ENCODE assay signal across 8 mouse cellular contexts in the genomic region with DNA sequence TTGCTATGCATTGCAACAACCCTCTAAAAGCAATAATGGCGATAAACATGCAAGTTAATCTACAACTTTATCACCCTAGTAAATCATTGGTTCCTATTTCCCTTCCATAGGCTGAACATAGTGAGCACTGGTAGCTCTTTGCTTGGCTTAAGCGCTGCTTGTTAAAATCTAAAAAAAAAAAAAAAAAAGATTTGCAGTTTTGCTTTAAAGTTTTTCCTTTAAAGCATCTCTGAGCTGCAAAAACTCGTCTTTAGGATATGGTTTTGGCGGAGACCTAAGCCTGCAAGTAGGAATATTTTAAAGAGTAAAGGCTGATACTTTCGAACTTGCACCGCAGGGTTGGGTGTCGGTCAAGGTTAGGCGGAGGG. TPM values are rescaled to one million over a fixed set of nuclear protein-coding genes. Genes with fewer than 3 reads are reported as not detected.
A peak's percentile ranks its signal among the peaks of the same experiment; 100 is the strongest.
DNase-seq lines count a peak whose midpoint lies in the region; ATAC-seq and TF ChIP-seq lines count a peak whose summit lies in the region.

No protein-coding gene starts in this region.

- H3K36me3 ChIP-seq in kidney, postnatal 0 days (ENCODE audit: insufficient read depth, low read length): no peaks in the 10 kb centered on the region
- no peaks in the 10 kb centered on the region for H3K36me3 ChIP-seq in hindbrain, postnatal 0 days (ENCODE audit: insufficient read depth, low read length)
- no peaks in the 10 kb centered on the region for H3K36me3 ChIP-seq in midbrain, embryonic 16.5 days (ENCODE audit: control insufficient read depth, insufficient read depth, low read length)

- peak overlapping the region; percentile 33; the same call in 1 of the 2 replicates for H3K9ac ChIP-seq in kidney, postnatal 0 days (ENCODE audit: low read depth, low read length)
- 0 out of 2 replicates have a peak overlapping the region, but pooled peaks have one; percentile 75 for H3K9ac ChIP-seq in hindbrain, postnatal 0 days (replicated peaks; ENCODE audit: low read length)
- no peak overlapping the region for H3K9ac ChIP-seq in midbrain, embryonic 16.5 days (ENCODE audit: low read depth, low read length)

- H3K4me2 ChIP-seq in kidney, postnatal 0 days (ENCODE audit: low read length): peak overlapping the region; percentile 97
- peak overlapping the region; percentile 69 for H3K4me2 ChIP-seq in hindbrain, postnatal 0 days (ENCODE audit: low read depth, low read length)
- peak overlapping the region; percentile 48 for H3K4me2 ChIP-seq in midbrain, embryonic 16.5 days (ENCODE audit: low read length)

- no peaks in the 10 kb centered on the region for H3K9me3 ChIP-seq in kidney, postnatal 0 days (replicated peaks; ENCODE audit: low read length)
- no peaks in the 10 kb centered on the region for H3K9me3 ChIP-seq in hindbrain, postnatal 0 days (ENCODE audit: low read length)
- H3K9me3 ChIP-seq in midbrain, embryonic 16.5 days (replicated peaks; ENCODE audit: control insufficient read depth, low read length, poor library complexity, severe bottlenecking): no peaks in the 10 kb centered on the region

- peak overlapping the region; percentile 72 for H3K4me3 ChIP-seq in kidney, postnatal 0 days (replicated peaks; ENCODE audit: low read depth, low read length)
- peak overlapping the region; percentile 84 for H3K4me3 ChIP-seq in cortical plate, adult 2 months (ENCODE audit: insufficient read depth, low read length)
- peak overlapping the region; percentile 81 for H3K4me3 ChIP-seq in hindbrain, postnatal 0 days (ENCODE audit: low read length)
- H3K4me3 ChIP-seq in midbrain, embryonic 16.5 days (ENCODE audit: low read depth, low read length): peak overlapping the region; percentile 89

- WGBS in kidney, postnatal 0 days: 2% methylated on average over 8 of the region's 8 CpGs
- 10% methylated on average over 8 of the region's 8 CpGs for WGBS in hindbrain, postnatal 0 days
- 12% methylated on average over 8 of the region's 8 CpGs for WGBS in midbrain, embryonic 16.5 days

- ATAC-seq in kidney, postnatal 0 days (replicated peaks; ENCODE audit: low FRiP score, low read depth): no peak
- ATAC-seq in hindbrain, postnatal 0 days: no peak
- ATAC-seq in midbrain, embryonic 16.5 days: 0 out of 2 replicates have a peak, but pooled peaks have one; percentile 0

- peak; percentile 41 for DNase-seq in kidney, postnatal 0 days (ENCODE audit: low spot score)
- DNase-seq in kidney, adult 8-10 months: no peak
- no peak for DNase-seq in hindbrain, postnatal 0 days (ENCODE audit: low spot score)
- DNase-seq in cerebellum, postnatal 25 days: no peak
- no peak for DNase-seq in retina, embryonic 14.5 days (ENCODE audit: low spot score)
- DNase-seq in layer of hippocampus, postnatal 10 days (ENCODE audit: low spot score in 2 of 2): no peak

- no peaks in the 10 kb centered on the region for H3K4me1 ChIP-seq in kidney, postnatal 0 days (replicated peaks; ENCODE audit: insufficient read depth, low read length)
- H3K4me1 ChIP-seq in cortical plate, adult 2 months (ENCODE audit: control insufficient read depth, insufficient read depth, low read length): peaks cover 1% of the 10 kb centered on the region; the same call in 1 of the 2 replicates
- peaks cover 8% of the 10 kb centered on the region for H3K4me1 ChIP-seq in hindbrain, postnatal 0 days (ENCODE audit: insufficient read depth, low read length)
- peaks cover 12% of the 10 kb centered on the region for H3K4me1 ChIP-seq in midbrain, embryonic 16.5 days (ENCODE audit: control insufficient read depth, insufficient read depth, low read length)

- no peak for TF ChIP-seq CTCF in kidney, postnatal 0 days (IDR thresholded peaks at IDR 0.05; ENCODE audit: low read depth)
- no peak for TF ChIP-seq CTCF in cortical plate, adult 2 months (IDR thresholded peaks at IDR 0.05; ENCODE audit: extremely low read depth, insufficient read depth, low read length)
- no peak for TF ChIP-seq CTCF in hindbrain, postnatal 0 days (IDR thresholded peaks at IDR 0.05; ENCODE audit: low read depth)

- no peaks in the 10 kb centered on the region for H3K27me3 ChIP-seq in kidney, postnatal 0 days (ENCODE audit: insufficient read depth, low read length)
- no peaks in the 10 kb centered on the region for H3K27me3 ChIP-seq in hindbrain, postnatal 0 days (ENCODE audit: insufficient read depth, low read length)
- H3K27me3 ChIP-seq in midbrain, embryonic 16.5 days (ENCODE audit: control insufficient read depth, insufficient read depth, low read depth, low read length): no peaks in the 10 kb centered on the region

- H3K27ac ChIP-seq in kidney, postnatal 0 days: peak overlapping the region; percentile 90
- 0 out of 2 replicates have a peak overlapping the region, but pooled peaks have one; percentile 10 for H3K27ac ChIP-seq in cortical plate, adult 2 months (ENCODE audit: insufficient read depth, low read length)
- H3K27ac ChIP-seq in hindbrain, postnatal 0 days: peak overlapping the region; percentile 93; the same call in 1 of the 2 replicates
- H3K27ac ChIP-seq in midbrain, embryonic 16.5 days (ENCODE audit: low read length): peak overlapping the region; percentile 92

- no peak for TF ChIP-seq POLR2A in cortical plate, adult 2 months (IDR thresholded peaks at IDR 0.05; ENCODE audit: extremely low read depth, insufficient read depth, low read length)

RNA-seq across cellular contexts. Expression of a gene that starts 0.4 kb away (rescaled TPM):
- polyA plus RNA-seq in kidney, postnatal 0 days (2015; fragmentation: Nextera tagmentation; extraction: Ambion mirVana): 37.0 and 43.9 TPM in 2 replicates
- 77.7 and 82.2 TPM in 2 replicates for polyA plus RNA-seq in cortical plate, adult 2 months (2012; rRNA removed)
- 51.9 and 56.3 TPM in 2 replicates for total RNA-seq in hindbrain, postnatal 0 days (2014; rRNA removed)
- polyA plus RNA-seq in hindbrain, postnatal 0 days (2015; fragmentation: Nextera tagmentation; extraction: Ambion mirVana): 38.3 and 40.0 TPM in 2 replicates
- 33.3 and 40.5 TPM in 2 replicates for polyA plus RNA-seq in midbrain, embryonic 16.5 days (2015; fragmentation: Nextera tagmentation; extraction: Ambion mirVana)
- total RNA-seq in layer of hippocampus, postnatal 10 days (2021): 100 to 1,000 TPM in 1 of 2 experiments, 10 to 100 TPM in 1; 97.9 to 112 TPM

RNA-seq across cellular contexts. Expression of a gene that starts 35.3 kb away (rescaled TPM):
- 8.4 and 8.5 TPM in 2 replicates for polyA plus RNA-seq in kidney, postnatal 0 days (2015; fragmentation: Nextera tagmentation; extraction: Ambion mirVana)
- 202 and 204 TPM in 2 replicates for polyA plus RNA-seq in cortical plate, adult 2 months (2012; rRNA removed)
- 78.2 and 90.5 TPM in 2 replicates for total RNA-seq in hindbrain, postnatal 0 days (2014; rRNA removed)
- 18.6 and 19.2 TPM in 2 replicates for polyA plus RNA-seq in hindbrain, postnatal 0 days (2015; fragmentation: Nextera tagmentation; extraction: Ambion mirVana)
- 19.0 and 21.6 TPM in 2 replicates for polyA plus RNA-seq in midbrain, embryonic 16.5 days (2015; fragmentation: Nextera tagmentation; extraction: Ambion mirVana)
- total RNA-seq in layer of hippocampus, postnatal 10 days (2021): 100 to 1,000 TPM; 114 to 128 TPM

Comparison
In these comparisons a context has a peak if more than half of its experiments do, and no peak if none do; other contexts are left out.
1. H3K27ac ChIP-seq: peak in every context shown above with its lines; median percentile 93 in hindbrain, postnatal 0 days; 92 in midbrain, embryonic 16.5 days; 90 in kidney, postnatal 0 days; 10 in cortical plate, adult 2 months.